Mouse (Mus musculus): ENCODE results near the gene Filip1l.

Filip1l gene

GRCm38 (mm10) chr16:57488661-57489060 lies 135.8 kb downstream of the Filip1l start:
- no peak for DNase-seq

DNA sequence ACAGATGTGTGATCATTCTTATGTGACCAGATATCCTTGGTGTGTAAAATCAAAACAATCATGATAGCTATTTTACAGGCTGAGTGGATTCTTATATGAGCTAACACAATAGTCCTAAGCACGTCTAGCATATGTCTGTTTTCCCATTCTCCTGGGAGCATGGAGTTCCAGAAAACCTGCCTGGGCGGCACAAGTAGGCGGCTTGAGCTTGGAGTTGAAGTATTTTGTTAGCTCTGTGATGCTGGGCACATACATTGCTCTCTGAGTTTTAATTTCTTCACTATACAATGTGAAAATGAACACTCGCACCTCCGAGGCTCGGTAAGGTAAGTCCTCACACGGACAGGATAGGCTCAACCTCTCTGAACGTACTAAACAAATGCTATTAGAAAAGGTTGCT lies 137.8 kb downstream of the Filip1l start:
- DNase-seq: no peak

- no peak for DNase-seq
These were observed 139.0 kb downstream of the Filip1l start for GRCm38 (mm10) chr16:57491853-57492252.

DNA sequence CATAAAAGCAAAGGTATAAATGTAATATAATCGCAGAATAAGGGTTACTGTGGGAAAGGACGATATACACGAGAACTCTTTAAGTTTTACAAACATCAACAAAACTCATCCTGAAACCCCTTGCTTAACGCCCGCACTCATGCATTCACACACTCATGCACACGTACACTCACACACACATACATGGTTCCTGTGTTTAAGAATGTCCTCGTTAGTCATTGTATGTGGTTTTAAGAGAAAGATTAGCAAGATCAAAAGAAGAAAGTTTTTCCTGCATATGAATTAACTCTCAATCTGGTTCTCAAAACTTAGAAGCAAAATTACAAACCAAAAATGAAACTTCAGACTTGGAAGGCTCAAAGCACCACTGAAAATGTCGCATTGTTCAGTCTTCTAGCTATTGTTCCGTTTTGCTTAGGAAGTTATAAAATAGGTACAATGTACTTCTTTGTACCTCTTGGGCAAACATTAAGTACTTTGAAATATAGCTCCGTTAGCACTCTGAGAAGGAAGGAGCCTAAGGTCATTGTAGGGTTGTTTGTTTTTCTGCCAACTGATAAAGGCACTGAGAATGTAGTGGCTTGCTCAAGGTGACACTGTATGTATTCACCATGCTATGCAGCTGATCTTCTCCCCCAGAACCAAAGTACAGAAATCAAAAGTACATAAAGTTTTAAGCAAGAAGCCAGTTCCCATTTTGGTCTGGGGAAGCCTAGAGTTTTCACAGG lies 142.7 kb downstream of the Filip1l start:
- DNase-seq: no peak

DNA sequence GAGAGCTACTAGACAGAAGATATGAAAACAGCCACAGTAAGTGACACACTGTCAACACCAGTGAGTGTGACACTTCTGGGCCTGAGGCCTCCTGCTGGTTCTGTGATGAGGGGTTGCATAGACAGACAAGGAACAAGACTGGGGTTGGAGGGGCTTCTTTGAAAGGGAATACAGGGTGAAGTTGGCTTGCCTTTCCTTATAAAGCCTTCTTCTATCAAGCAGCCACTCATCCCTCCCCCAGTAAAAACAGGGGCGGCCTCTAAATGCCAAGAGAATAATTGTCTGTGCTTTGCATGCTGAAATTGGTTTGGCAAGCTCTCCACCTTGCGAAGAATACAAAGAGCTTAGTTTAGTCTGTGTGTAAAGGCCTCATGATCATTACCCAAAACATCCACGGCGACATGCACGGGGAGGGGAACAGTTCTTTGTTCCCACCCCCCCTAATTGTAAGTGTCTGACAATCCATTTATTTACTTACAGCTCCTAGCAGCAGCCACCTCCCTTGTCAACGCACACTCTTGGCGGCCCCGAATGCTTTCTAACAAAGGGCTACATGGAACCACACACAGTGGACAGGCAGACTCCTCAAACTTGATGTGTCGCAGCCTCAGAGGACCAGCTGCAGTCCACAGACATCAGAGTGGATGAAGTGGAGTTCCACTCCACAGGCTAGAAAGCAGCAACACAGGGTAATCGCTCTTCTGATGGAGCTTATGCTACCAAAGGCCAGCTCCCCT lies 143.7 kb downstream of the Filip1l start:
- DNase-seq: no peak

DNA sequence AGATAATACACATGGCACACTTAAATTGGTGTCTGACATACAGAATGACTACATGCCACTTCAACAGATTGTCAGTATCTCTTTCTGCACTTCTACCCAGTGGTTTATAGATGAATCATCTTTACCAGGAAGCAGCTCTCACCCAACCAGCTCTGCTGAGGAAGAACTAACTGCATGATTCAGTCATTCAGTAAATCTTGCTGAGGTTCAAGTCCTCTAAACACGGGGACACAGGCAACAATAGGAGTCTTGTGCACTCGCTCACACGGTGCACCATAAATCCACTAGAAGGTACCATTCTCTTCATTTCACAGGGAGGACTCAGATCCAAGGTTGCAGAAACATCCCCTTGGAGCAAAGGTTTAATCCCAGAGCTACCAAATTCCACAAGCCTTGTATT lies 148.0 kb downstream of the Filip1l start:
- no peak for DNase-seq

- no peak for DNase-seq
These were observed 149.3 kb downstream of the Filip1l start for GRCm38 (mm10) chr16:57502230-57502629.

DNA sequence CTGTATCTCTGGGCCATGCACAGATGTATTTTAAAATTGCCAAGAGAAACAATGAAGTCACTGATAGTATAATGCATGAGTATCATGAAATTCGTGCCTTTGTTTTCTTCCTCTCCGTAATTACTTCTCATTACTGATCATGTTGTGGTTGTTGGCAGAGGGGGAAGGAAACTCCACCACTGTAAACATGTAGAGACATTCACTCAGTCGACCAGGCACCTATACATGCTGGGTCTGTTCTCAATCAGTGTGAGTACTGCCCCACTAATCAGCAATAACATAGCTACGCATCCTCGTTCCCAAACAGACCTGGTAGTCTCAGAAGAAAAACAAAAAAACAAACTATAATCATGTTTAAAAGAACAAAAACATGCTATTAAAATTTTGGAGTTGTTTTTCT lies 149.9 kb downstream of the Filip1l start:
- DNase-seq: no peak

GRCm38 (mm10) chr16:57504728-57505127 lies 151.8 kb downstream of the Filip1l start:
- DNase-seq: no peak

DNA sequence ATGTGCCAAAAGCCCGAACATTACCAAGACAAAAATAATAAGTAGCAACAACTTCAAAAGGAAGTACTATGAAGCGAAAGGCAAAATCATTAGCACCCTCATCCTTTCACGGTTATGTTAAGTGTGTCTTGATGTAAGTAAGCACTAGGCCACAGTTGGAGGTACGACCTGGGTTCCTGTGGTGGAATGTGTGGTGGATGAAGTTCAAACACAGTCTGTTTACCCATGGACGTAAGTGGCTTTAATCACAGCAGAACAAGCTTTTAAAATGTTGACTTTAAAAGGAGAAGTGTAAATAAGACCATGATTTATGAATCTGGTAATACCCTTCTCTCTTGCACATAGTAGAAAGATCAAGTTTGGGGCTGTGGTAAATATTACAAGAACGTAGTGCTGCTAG lies 153.2 kb downstream of the Filip1l start:
- DNase-seq: no peak

- no peak for DNase-seq
These were observed 155.5 kb downstream of the Filip1l start for GRCm38 (mm10) chr16:57508351-57508750.

DNA sequence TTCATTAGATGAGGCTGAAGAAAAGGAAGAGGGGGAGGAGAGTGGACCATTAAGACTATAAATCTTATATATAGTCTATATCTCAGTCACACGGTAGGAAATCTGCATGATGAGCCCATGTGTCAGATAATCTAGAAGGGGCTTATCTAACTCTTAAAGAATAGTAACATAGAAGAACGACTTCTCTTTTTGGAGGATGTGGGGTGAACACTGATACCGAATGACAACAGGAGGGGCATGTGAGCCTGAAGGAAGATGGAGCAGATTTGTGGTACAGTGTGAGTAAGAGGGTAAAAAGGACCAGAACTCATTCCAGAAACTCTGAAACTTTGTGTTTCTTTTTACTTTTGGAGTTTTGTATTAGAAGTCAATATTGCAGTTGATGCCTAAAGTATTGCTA lies 156.2 kb downstream of the Filip1l start:
- no peak for DNase-seq

GRCm38 (mm10) chr16:57513562-57513961 lies 160.7 kb downstream of the Filip1l start:
- no peak for DNase-seq

- DNase-seq: no peak
These were observed 161.5 kb downstream of the Filip1l start for GRCm38 (mm10) chr16:57514371-57514770.

DNA sequence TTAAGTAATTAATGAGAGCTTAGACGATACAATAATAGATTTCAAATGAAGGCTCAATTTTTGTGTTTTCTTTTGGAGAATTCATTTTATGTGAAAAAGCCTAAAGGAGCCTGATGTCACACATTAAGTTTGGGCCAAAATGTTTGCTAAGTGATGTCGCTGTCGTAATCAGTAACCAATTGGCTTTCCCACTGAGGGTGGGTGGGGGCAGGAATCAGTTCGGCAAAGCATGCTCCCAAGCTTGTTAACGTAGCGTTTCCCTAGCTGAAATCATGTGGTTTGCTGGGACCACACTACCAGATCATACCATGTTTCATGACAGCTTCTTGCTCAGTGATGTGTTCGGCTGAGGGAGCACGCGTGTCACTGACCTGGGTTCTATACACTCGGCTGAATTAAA lies 162.7 kb downstream of the Filip1l start:
- DNase-seq: no peak

GRCm38 (mm10) chr16:57525046-57525445 lies 172.2 kb downstream of the Filip1l start:
- no peak for DNase-seq

GRCm38 (mm10) chr16:57525476-57525875 lies 172.6 kb downstream of the Filip1l start:
- no peak for DNase-seq

DNA sequence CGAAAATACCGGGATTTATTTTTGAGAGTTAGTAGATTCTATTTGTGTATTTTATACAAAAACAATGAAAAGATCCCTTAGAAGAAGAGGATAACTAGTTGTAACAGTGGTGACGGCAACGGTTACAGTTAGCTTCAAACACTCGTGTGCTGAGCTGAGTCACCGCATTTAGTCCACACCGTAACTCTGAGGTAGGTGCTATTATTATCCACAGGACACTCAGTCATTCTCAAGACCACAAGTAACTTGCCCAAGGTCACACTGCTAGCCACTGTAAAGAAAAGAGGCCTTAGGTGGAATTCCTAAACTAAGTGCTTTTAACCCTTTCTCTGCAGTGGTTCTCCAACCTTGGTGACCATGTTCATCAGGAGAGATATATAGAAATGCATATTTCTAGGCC lies 174.0 kb downstream of the Filip1l start:
- no peak for DNase-seq

DNA sequence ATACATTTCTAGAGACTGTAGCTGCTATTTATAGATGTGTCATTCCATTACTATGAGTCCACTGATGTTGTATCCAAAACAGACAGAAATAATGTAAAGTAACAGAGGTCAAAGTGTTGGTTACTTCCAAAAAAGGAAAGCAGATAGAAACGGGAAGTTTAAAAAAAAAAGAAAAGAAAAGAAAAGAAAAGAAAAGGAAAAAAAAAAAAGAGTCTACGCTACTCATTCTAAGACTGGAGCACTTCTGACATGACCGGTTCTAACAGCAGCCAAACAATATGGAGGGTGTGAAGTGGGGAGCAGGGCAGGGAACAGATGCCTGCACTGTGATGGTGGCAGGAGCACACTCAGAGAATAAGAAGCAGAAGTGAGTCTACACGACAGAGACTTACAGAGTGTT lies 175.6 kb downstream of the Filip1l start:
- DNase-seq: no peak

- DNase-seq: no peak
These were observed 177.7 kb downstream of the Filip1l start for GRCm38 (mm10) chr16:57530547-57530946.

- DNase-seq: no peak
These were observed 179.2 kb downstream of the Filip1l start for GRCm38 (mm10) chr16:57532081-57532493.

GRCm38 (mm10) chr16:57534365-57534764 lies 181.5 kb downstream of the Filip1l start:
- DNase-seq: no peak

DNA sequence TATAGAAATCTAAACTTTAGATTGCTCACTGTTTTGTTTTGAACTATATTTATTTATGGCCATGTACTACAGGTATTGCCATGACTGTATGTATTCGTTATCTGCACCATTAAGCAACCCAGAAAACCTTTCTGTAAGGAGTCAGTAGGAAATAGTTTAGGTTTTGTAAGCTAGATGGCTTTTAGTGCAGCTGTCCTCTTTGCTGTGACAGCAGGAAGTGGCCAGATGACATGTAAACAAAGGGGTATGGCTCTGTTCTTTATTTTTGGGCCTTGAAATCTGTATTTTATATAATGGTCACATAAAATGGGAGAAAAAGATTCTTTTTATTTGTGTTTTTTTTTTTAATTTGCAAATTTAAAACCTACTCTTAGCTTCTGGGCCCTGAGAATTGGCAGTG lies 181.9 kb downstream of the Filip1l start:
- no peak for DNase-seq

DNA sequence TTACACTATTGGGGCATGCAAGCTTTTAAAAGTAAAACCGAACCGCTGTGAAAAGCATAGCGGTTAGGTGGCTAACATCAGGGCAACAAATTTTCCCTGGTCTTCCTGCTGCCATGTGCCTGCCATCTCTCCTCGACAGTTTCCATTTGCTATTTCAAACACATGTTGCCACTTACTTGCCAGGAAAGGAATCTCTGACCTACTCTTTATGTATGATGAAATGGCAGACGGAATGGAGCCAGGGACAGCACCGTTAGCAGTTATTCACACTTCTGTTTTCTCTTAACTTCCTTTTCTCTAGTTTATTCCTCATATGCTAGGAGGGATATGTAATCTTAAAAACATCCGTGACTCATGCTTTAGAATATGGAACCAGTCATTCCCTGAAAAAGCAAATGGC lies 183.6 kb downstream of the Filip1l start:
- DNase-seq: no peak

DNA sequence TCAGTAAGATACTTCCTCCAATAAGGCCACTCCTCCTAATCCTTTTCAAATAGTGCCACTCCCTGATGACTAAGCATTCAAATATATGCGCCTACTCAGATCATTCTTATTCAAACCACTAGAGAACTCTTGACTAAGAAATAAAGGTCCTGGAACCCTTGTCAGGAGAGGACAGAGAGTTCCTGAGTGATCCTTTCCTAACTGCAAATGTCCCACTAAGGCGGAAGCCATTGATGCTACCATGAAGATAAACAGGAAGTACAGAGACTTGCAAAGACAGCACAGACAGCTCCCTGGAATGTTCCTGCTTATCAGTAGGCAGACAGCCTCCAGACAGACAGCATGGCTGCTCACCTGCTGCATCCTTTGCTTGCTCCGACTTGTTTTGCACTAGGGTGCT lies 190.3 kb downstream of the Filip1l start:
- DNase-seq: no peak

Measured in thymus, adult 18-20 months (tissue).